Mouse (Mus musculus) MEL (cell line): Measurements from ENCODE around the gene Gm13090. TPM values are rescaled to one million over a fixed set of nuclear protein-coding genes. Genes with fewer than 3 reads are reported as not detected.

Experiments used
- DNase-seq: peaks from one replicate; pipeline ENCODE4 v3.0.0; 2011; ENCODE audit warnings: low read depth, low spot score
- H3K27ac ChIP-seq: 2 replicates; pipeline ENCODE4 v1.5.1; 2012; ENCODE audit warnings: low read depth, mild to moderate bottlenecking, control low read depth, low read length, moderate library complexity; ENCODE audit not compliant: control insufficient read depth
- H3K27me3 ChIP-seq, 2 experiments: fragments of 150-350 bp in 1 of 2; sonication (generic) in 1 of 2; 2 replicates each; pipeline ENCODE4 v1.6.1; 2012; ENCODE audit warnings: low read length in 2 of 2, mild to moderate bottlenecking in 2 of 2, improper control_type of control experiment in 1 of 2, moderate library complexity in 1 of 2; ENCODE audit not compliant: insufficient read depth in 2 of 2, control insufficient read depth in 1 of 2
- H3K36me3 ChIP-seq, 2 experiments: 2 replicates each; pipeline ENCODE4 v1.6.1; 2012 to 2014; ENCODE audit warnings: low read length in 2 of 2, improper control_type of control experiment in 1 of 2, inconsistent platforms in 1 of 2, mild to moderate bottlenecking in 1 of 2; ENCODE audit not compliant: insufficient read depth in 2 of 2, control insufficient read depth in 1 of 2
- H3K4me1 ChIP-seq, 2 experiments: fragments of 150-350 bp in 1 of 2; sonication (generic) in 1 of 2; 2 replicates each; pipeline ENCODE4 v1.6.1; 2012; ENCODE audit warnings: low read length in 2 of 2, improper control_type of control experiment in 1 of 2, mild to moderate bottlenecking in 1 of 2; ENCODE audit not compliant: insufficient read depth in 2 of 2, control insufficient read depth in 1 of 2
- H3K4me3 ChIP-seq, 2 experiments: fragments of 150-350 bp in 1 of 2; sonication (generic) in 1 of 2; 2 replicates each; pipeline ENCODE4 v1.5.1; 2012; ENCODE audit warnings: low read depth in 2 of 2, low read length in 2 of 2, mild to moderate bottlenecking in 2 of 2, moderate library complexity in 2 of 2, control low read depth in 1 of 2, improper control_type of control experiment in 1 of 2; ENCODE audit not compliant: control insufficient read depth in 1 of 2, insufficient read depth in 1 of 2
- H3K79me2 ChIP-seq: 2 replicates; pipeline ENCODE4 v1.6.1; 2012; ENCODE audit warnings: mild to moderate bottlenecking, low read length, moderate library complexity; ENCODE audit not compliant: control insufficient read depth, poor library complexity, insufficient read depth
- H3K9ac ChIP-seq: 2 replicates; pipeline ENCODE4 v1.6.1; 2012; ENCODE audit warnings: low read depth, mild to moderate bottlenecking, control low read depth, low read length, moderate library complexity; ENCODE audit not compliant: control insufficient read depth, poor library complexity, severe bottlenecking
- H3K9me3 ChIP-seq: fragments of 150-350 bp; sonication (generic); replicated peaks from 2 replicates; pipeline ENCODE4 v1.6.1; 2012; ENCODE audit warnings: mild to moderate bottlenecking, low read length, improper control_type of control experiment, moderate library complexity; ENCODE audit not compliant: insufficient read depth
- BHLHE40 ChIP-seq: IDR thresholded peaks from 2 replicates; pipeline ENCODE4 v1.6.1; 2012; ENCODE audit warnings: low read depth, mild to moderate bottlenecking, inconsistent platforms, low read length, improper control_type of control experiment, borderline replicate concordance
- CTCF ChIP-seq, 3 experiments: IDR thresholded peaks in 2 of 3; conservative IDR thresholded peaks in 1 of 3; 2 replicates each; pipeline ENCODE4 v1.5.1; 2011 to 2012; ENCODE audit warnings: low read length in 3 of 3, low read depth in 2 of 3, mild to moderate bottlenecking in 2 of 3, improper control_type of control experiment in 1 of 3, inconsistent platforms in 1 of 3, mixed read lengths in 1 of 3, moderate library complexity in 1 of 3; ENCODE audit not compliant: control insufficient read depth in 1 of 3, insufficient read depth in 1 of 3, poor library complexity in 1 of 3, severe bottlenecking in 1 of 3
- ELF1 ChIP-seq: IDR thresholded peaks from 2 replicates; pipeline ENCODE4 v1.6.1; 2014; ENCODE audit warnings: low read depth, mild to moderate bottlenecking, inconsistent platforms, low read length, improper control_type of control experiment, moderate library complexity
- GATA1 ChIP-seq: IDR thresholded peaks from 2 replicates; pipeline ENCODE4 v1.6.1; 2011; ENCODE audit warnings: low read depth, low read length, improper control_type of control experiment
- HCFC1 ChIP-seq: IDR thresholded peaks from 2 replicates; pipeline ENCODE4 v1.6.1; 2012; ENCODE audit warnings: low read depth, mild to moderate bottlenecking, inconsistent platforms, low read length, improper control_type of control experiment, moderate library complexity
- JUND ChIP-seq: IDR thresholded peaks from 2 replicates; pipeline ENCODE4 v1.6.1; 2011; ENCODE audit warnings: low read depth, mild to moderate bottlenecking, improper control_type of control experiment, low read length
- KAT2A ChIP-seq: conservative IDR thresholded peaks from 2 replicates; pipeline ENCODE4 v1.6.1; 2012; ENCODE audit warnings: low read depth, low read length, improper control_type of control experiment, inconsistent platforms
- MAZ ChIP-seq: IDR thresholded peaks from 2 replicates; pipeline ENCODE4 v1.6.1; 2012; ENCODE audit warnings: low read depth, mild to moderate bottlenecking, inconsistent platforms, low read length, improper control_type of control experiment
- POLR2A ChIP-seq, 2 experiments: IDR thresholded peaks; 2 replicates each; pipeline ENCODE4 v1.6.1; 2011 to 2012; ENCODE audit warnings: low read length in 2 of 2, mild to moderate bottlenecking in 2 of 2, control low read depth in 1 of 2, improper control_type of control experiment in 1 of 2, low read depth in 1 of 2, moderate library complexity in 1 of 2; ENCODE audit not compliant: control insufficient read depth in 1 of 2, insufficient read depth in 1 of 2, poor library complexity in 1 of 2
- SIN3A ChIP-seq: IDR thresholded peaks from 2 replicates; pipeline ENCODE4 v1.6.1; 2012; ENCODE audit warnings: low read length, improper control_type of control experiment, inconsistent platforms
- SMC3 ChIP-seq: IDR thresholded peaks from 2 replicates; pipeline ENCODE4 v1.6.1; 2011; ENCODE audit warnings: low read depth, low read length, improper control_type of control experiment
- TAL1 ChIP-seq: IDR thresholded peaks from 2 replicates; pipeline ENCODE4 v1.6.1; 2012; ENCODE audit warnings: mild to moderate bottlenecking, inconsistent platforms, low read length, moderate library complexity, mixed read lengths
- UBTF ChIP-seq: IDR thresholded peaks from 2 replicates; pipeline ENCODE4 v1.6.1; 2012; ENCODE audit warnings: low read depth, mild to moderate bottlenecking, inconsistent platforms, low read length, improper control_type of control experiment, moderate library complexity, borderline replicate concordance; ENCODE audit not compliant: insufficient read depth
- ZC3H11A ChIP-seq: IDR thresholded peaks from 2 replicates; pipeline ENCODE4 v1.6.1; 2012; ENCODE audit warnings: low read depth, mild to moderate bottlenecking, inconsistent platforms, low read length, improper control_type of control experiment
- ZMIZ1 ChIP-seq: IDR thresholded peaks from 2 replicates; pipeline ENCODE4 v1.6.1; 2012; ENCODE audit warnings: low read depth, mild to moderate bottlenecking, inconsistent platforms, low read length, improper control_type of control experiment, moderate library complexity
- polyA plus RNA-seq, 2 experiments: library from polyadenylated mRNA; stranded (reverse) in 1 of 2; unstranded in 1 of 2; fragments of >175 nt in 1 of 2; fragments of >200 nt in 1 of 2; gene quantifications; 2 replicates each; pipeline versions ENCODE4 v1.2.1 to v1.2.4; 2012; ENCODE audit warnings: low replicate concordance in 2 of 2, low read depth in 1 of 2; ENCODE audit not compliant: insufficient read length in 2 of 2, insufficient read depth in 1 of 2, missing spikeins in 1 of 2
- total RNA-seq: library from RNA; depleted of rRNA; stranded (reverse); fragments of 300-350 nt; gene quantifications from 2 replicates; pipeline ENCODE4 v1.2.3, GENCODE M21; 2012

Gm13090 gene
- total and polyA plus RNA-seq, 3 experiments, result not detected

DNA sequence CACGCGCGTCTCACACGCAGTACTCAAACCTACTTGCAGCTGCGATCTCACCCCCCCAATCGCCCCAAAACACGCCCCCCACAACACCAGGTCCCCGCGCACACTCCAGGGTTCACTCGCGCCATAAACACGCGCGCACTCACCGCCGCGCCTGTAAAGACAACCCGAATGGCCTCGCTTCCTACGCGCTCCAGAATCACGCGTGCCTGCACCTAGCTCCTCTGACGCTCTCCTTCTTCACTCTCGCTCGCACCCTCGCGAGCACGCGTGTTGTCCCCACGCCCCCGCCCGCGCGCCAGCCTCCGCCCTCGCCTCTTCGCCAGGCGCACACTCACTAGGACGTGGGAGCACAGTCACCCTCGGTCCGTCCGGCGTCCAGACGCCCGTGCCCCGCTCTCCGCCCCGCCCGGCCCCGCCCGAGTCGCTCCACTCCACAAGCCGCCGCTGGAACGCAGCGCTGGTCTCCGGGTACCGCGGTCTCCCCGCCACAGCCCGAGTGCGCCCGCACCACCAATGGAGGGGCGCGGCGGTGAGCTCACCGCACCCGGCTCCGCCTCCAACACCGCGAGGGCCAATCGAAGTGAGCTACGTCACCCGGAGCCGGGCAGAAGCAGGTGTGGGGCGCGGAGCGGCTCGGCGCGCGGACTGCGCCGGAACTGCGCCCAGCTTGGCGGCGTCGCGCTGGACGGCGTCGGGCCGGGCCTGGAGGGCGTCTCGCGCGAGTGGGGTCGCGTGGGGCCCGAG lies 18.8 kb downstream of the Gm13090 start:
- no peaks in the 10 kb centered on the region for H3K4me1 ChIP-seq
- H3K9me3 ChIP-seq, result no peaks in the 10 kb centered on the region
- no peaks in the 10 kb centered on the region for H3K27me3 ChIP-seq
- H3K36me3 ChIP-seq, result no peaks in the 10 kb centered on the region
- no peaks in the 10 kb centered on the region for H3K79me2 ChIP-seq
- TF ChIP-seq ELF1 (no peak), ZMIZ1 (no peak), GATA1 (no peak), POLR2A (IDR thresholded peaks at IDR 0.05; ENCODE audit: control insufficient read depth in 1 of 2, insufficient read depth in 1 of 2, low read depth in 1 of 2, low read length in 2 of 2, poor library complexity in 1 of 2) (0 out of 4 replicates have a peak, but pooled peaks of 1 of the 2 experiments have one; percentile 18), SIN3A (no peak)
- H3K27ac ChIP-seq, result no peak overlapping the region
- H3K9ac ChIP-seq, result no peak overlapping the region
- H3K4me3 ChIP-seq, result no peak overlapping the region
- DNase-seq, result no peak

DNA sequence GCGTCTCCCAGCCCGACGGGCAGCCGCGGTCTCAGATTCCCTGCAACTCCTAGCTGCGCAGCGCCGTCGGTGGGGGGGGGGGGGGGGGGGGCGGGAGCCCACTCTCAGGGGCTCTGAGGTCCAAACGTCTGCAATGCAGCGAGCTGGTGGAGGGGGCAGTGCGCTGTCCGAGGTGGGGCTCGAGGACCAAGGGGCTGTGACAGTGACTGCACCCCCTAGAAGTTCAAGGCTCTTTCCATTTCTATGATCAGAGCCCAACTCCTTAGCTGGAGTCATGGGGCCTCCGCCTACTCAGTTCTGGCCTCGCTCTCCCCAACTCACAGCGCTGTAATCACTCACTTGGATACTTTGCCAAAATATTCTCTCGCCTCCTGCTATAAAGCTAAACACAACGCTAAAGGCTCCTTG lies 19.5 kb downstream of the Gm13090 start:
- Histone ChIP-seq H3K9ac (no peak overlapping the region), H3K4me1 (no peaks in the 10 kb centered on the region), H3K9me3 (no peaks in the 10 kb centered on the region), H3K79me2 (no peaks in the 10 kb centered on the region), H3K4me3 (no peak overlapping the region), H3K27me3 (no peaks in the 10 kb centered on the region), H3K36me3 (no peaks in the 10 kb centered on the region), H3K27ac (no peak overlapping the region)
- no peak for DNase-seq
- TF ChIP-seq JUND, result no peak
- no peak for TF ChIP-seq SMC3
- no peak for TF ChIP-seq KAT2A
- no peak for TF ChIP-seq CTCF (IDR thresholded peaks at IDR 0.05 in 2 of 3, conservative IDR thresholded peaks at IDR 0.05 in 1 of 3; ENCODE audit: control insufficient read depth in 1 of 3, insufficient read depth in 1 of 3, low read depth in 2 of 3, low read length in 3 of 3, poor library complexity in 1 of 3, severe bottlenecking in 1 of 3)
- no peak for TF ChIP-seq BHLHE40

DNA sequence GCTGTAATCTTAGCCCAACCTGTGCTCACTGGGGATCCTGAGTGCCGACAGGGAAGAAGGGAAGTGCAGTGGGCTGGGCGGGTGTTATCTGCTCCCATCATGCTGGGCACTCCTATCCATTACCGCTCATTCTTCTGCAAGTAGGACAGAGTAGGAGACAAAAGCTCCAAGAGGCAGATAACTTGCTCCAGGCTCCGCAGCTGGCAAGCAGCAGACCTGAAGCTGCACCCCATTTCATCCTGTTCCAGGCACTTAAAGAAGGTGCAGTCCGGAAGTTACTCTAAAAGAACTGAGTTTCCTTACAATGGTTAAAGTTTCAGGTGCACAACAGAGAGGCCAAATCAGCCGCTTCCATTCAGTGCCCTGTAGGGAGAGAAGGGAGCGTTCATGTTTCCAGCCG lies 21.9 kb downstream of the Gm13090 start:
- Histone ChIP-seq H3K4me3 (no peak overlapping the region), H3K27ac (no peak overlapping the region), H3K27me3 (no peaks in the 10 kb centered on the region), H3K36me3 (no peaks in the 10 kb centered on the region)
- DNase-seq, result no peak
- TF ChIP-seq ZMIZ1, result no peak
- TF ChIP-seq ZC3H11A, result no peak
- no peak for TF ChIP-seq UBTF
- TF ChIP-seq MAZ, result no peak
- TF ChIP-seq TAL1, result no peak
- TF ChIP-seq HCFC1, result no peak
- TF ChIP-seq, all 39 proteins: peak for 0
- no peaks in the 10 kb centered on the region for H3K79me2 ChIP-seq
- H3K4me1 ChIP-seq, result no peaks in the 10 kb centered on the region
- no peaks in the 10 kb centered on the region for H3K9me3 ChIP-seq
- H3K9ac ChIP-seq, result no peak overlapping the region
